Comparison of ENCODE assay signal across 15 mouse cellular contexts in genomic region chr12:70106508-70106907, GRCm38 (mm10). TPM values are rescaled to one million over a fixed set of nuclear protein-coding genes. Genes with fewer than 3 reads are reported as not detected.
DNase-seq lines count a peak whose midpoint lies in the region; ATAC-seq and TF ChIP-seq lines count a peak whose summit lies in the region.
"Had no signal": no experiment of that assay in that cellular context is flagged by ENCODE, and none has a peak within 500 bp of the region (broad histone marks: within the 10 kb centered on the region; RNA-seq: fewer than 3 reads in every experiment).

No protein-coding gene starts in this region.

- peak overlapping the region; percentile 52 for H3K27ac ChIP-seq in kidney, embryonic 15.5 days
- H3K27ac ChIP-seq in kidney, adult 2 months (ENCODE audit: insufficient read depth, low read depth, low read length), result no peak overlapping the region
- H3K27ac ChIP-seq in forebrain, postnatal 0 days (ENCODE audit: low read depth, low read length), result peak overlapping the region; percentile 62
- peak overlapping the region; percentile 39 for H3K27ac ChIP-seq in olfactory bulb, adult 2 months (ENCODE audit: insufficient read depth, low read depth, low read length)
- H3K27ac ChIP-seq: limb, embryonic 10.5 days had no signal

- H3K9ac ChIP-seq in kidney, embryonic 15.5 days, result no peak overlapping the region
- H3K9ac ChIP-seq in forebrain, postnatal 0 days, result no peak overlapping the region

- H3K9me3 ChIP-seq in kidney, embryonic 15.5 days (replicated peaks), result no peaks in the 10 kb centered on the region
- no peaks in the 10 kb centered on the region for H3K9me3 ChIP-seq in forebrain, postnatal 0 days (ENCODE audit: low read length)
- H3K9me3 ChIP-seq: limb, embryonic 10.5 days had no signal

- H3K27me3 ChIP-seq in kidney, embryonic 15.5 days, result no peaks in the 10 kb centered on the region
- no peaks in the 10 kb centered on the region for H3K27me3 ChIP-seq in kidney, adult 2 months (replicated peaks; ENCODE audit: control insufficient read depth, insufficient read depth, low read length)
- H3K27me3 ChIP-seq in forebrain, postnatal 0 days (ENCODE audit: insufficient read depth, low read length), result no peaks in the 10 kb centered on the region

- no peak for TF ChIP-seq POLR2A in kidney, adult 2 months (IDR thresholded peaks at IDR 0.05; ENCODE audit: low read depth, low read length)
- TF ChIP-seq POLR2A in brain, embryonic 14.5 days (IDR thresholded peaks at IDR 0.05; ENCODE audit: borderline replicate concordance, extremely low read depth, insufficient read depth, insufficient read length, poor library complexity, severe bottlenecking), result no peak
- no peak for TF ChIP-seq POLR2A in olfactory bulb, adult 2 months (IDR thresholded peaks at IDR 0.05; ENCODE audit: insufficient read depth, low read depth, low read length)

- no peak for DNase-seq in kidney, adult 2 months
- DNase-seq in brain, embryonic 14.5 days (ENCODE audit: low read depth), result peak; percentile 40
- DNase-seq in forebrain, postnatal 0 days, result no peak
- no peak for DNase-seq in right cerebral cortex, adult 18-20 months
- no peak for DNase-seq in urinary bladder, adult 2 months (ENCODE audit: low spot score)
- DNase-seq: cerebellum, adult 9-11 months; thymus, postnatal 14 days had no signal

- peaks cover 80% of the 10 kb centered on the region for H3K4me1 ChIP-seq in kidney, embryonic 15.5 days
- peaks cover 8% of the 10 kb centered on the region; the same call in 1 of the 2 replicates for H3K4me1 ChIP-seq in kidney, adult 2 months (ENCODE audit: control insufficient read depth, insufficient read depth, low read length)
- peaks cover 27% of the 10 kb centered on the region for H3K4me1 ChIP-seq in forebrain, postnatal 0 days (ENCODE audit: insufficient read depth)
- peaks cover 35% of the 10 kb centered on the region for H3K4me1 ChIP-seq in olfactory bulb, adult 2 months (ENCODE audit: control insufficient read depth, insufficient read depth, low read length)

- ATAC-seq in kidney, embryonic 15.5 days (replicated peaks; ENCODE audit: low FRiP score), result no peak
- ATAC-seq in forebrain, postnatal 0 days, result no peak

- 42% methylated on average over 9 of the region's 9 CpGs for WGBS in kidney, embryonic 15.5 days
- 61% methylated on average over 9 of the region's 9 CpGs for WGBS in kidney, adult 2 months
- 28% methylated on average over 9 of the region's 9 CpGs for WGBS in forebrain, postnatal 0 days
- WGBS in olfactory bulb, adult 2 months, result 23% methylated on average over 9 of the region's 9 CpGs

- H3K4me3 ChIP-seq in kidney, embryonic 15.5 days (replicated peaks), result no peak overlapping the region
- no peak overlapping the region for H3K4me3 ChIP-seq in kidney, adult 2 months (ENCODE audit: insufficient read depth, low read depth, low read length)
- peak overlapping the region; percentile 11; the same call in 1 of the 2 replicates for H3K4me3 ChIP-seq in forebrain, postnatal 0 days (ENCODE audit: low read depth, low read length)
- H3K4me3 ChIP-seq in olfactory bulb, adult 2 months (ENCODE audit: insufficient read depth, low read depth, low read length), result no peak overlapping the region
- H3K4me3 ChIP-seq: erythroblast, embryonic 14.5 days; limb, embryonic 10.5 days had no signal

- TF ChIP-seq CTCF in kidney, adult 2 months (conservative IDR thresholded peaks at IDR 0.05; ENCODE audit: insufficient read depth, insufficient read length, low read depth, low read length), result no peak
- TF ChIP-seq CTCF in brain, embryonic 14.5 days (IDR thresholded peaks at IDR 0.05; ENCODE audit: borderline replicate concordance, extremely low read depth, insufficient read depth, insufficient read length), result no peak
- TF ChIP-seq CTCF in forebrain, postnatal 0 days (IDR thresholded peaks at IDR 0.05; ENCODE audit: low read depth), result no peak
- no peak for TF ChIP-seq CTCF in olfactory bulb, adult 2 months (IDR thresholded peaks at IDR 0.05; ENCODE audit: insufficient read depth, low read depth, low read length)

- H3K4me2 ChIP-seq in kidney, embryonic 15.5 days, result no peak overlapping the region
- H3K4me2 ChIP-seq in forebrain, postnatal 0 days (ENCODE audit: low read depth), result peak overlapping the region; percentile 79

- H3K36me3 ChIP-seq in kidney, embryonic 15.5 days, result peaks cover 9% of the 10 kb centered on the region
- H3K36me3 ChIP-seq in kidney, adult 2 months (ENCODE audit: control insufficient read depth, insufficient read depth, low read length), result no peaks in the 10 kb centered on the region
- peaks cover 4% of the 10 kb centered on the region; the same call in 1 of the 2 replicates for H3K36me3 ChIP-seq in forebrain, postnatal 0 days (ENCODE audit: insufficient read depth)
- H3K36me3 ChIP-seq: limb, embryonic 10.5 days had no signal

RNA-seq across cellular contexts. Expression of gene Nin, which starts 7.0 kb away (rescaled TPM):
- 13.5 and 13.9 TPM in 2 replicates for polyA plus RNA-seq in kidney, embryonic 15.5 days (2015; fragmentation: Nextera tagmentation; extraction: Ambion mirVana)
- polyA plus RNA-seq in kidney, adult 2 months (2012; rRNA removed), result 4.9 and 5.2 TPM in 2 replicates
- polyA plus RNA-seq in brain, embryonic 14.5 days (2012; rRNA removed), result 23.8 and 29.7 TPM in 2 replicates
- 28.4 and 36.9 TPM in 2 replicates for total RNA-seq in forebrain, postnatal 0 days (2014; rRNA removed)
- polyA plus RNA-seq in forebrain, postnatal 0 days (2015; fragmentation: Nextera tagmentation; extraction: Ambion mirVana), result 5.6 and 8.5 TPM in 2 replicates
- 62.8 TPM in 1 of 2 replicates, not detected in the other for polyA plus RNA-seq in olfactory bulb, adult 2 months (2012; ENCODE audit: insufficient read depth, insufficient read length, low replicate concordance, missing spikeins)
- 9.5 and 12.5 TPM in 2 replicates for polyA plus RNA-seq in urinary bladder, adult 2 months (2012; rRNA removed)

RNA-seq across cellular contexts. Expression of gene Abhd12b, which starts 47.4 kb away (rescaled TPM):
- polyA plus RNA-seq in kidney, embryonic 15.5 days (2015; fragmentation: Nextera tagmentation; extraction: Ambion mirVana), result not detected in 2 replicates
- not detected in 2 replicates for polyA plus RNA-seq in kidney, adult 2 months (2012; rRNA removed)
- 0.18 and 0.34 TPM in 2 replicates for polyA plus RNA-seq in brain, embryonic 14.5 days (2012; rRNA removed)
- total RNA-seq in forebrain, postnatal 0 days (2014; rRNA removed), result 0.08 TPM in 1 of 2 replicates, not detected in the other
- 0.13 TPM in 1 of 2 replicates, not detected in the other for polyA plus RNA-seq in forebrain, postnatal 0 days (2015; fragmentation: Nextera tagmentation; extraction: Ambion mirVana)
- not detected in 2 replicates for polyA plus RNA-seq in olfactory bulb, adult 2 months (2012; ENCODE audit: insufficient read depth, insufficient read length, low replicate concordance, missing spikeins)
- polyA plus RNA-seq in urinary bladder, adult 2 months (2012; rRNA removed), result 0.01 and 0.03 TPM in 2 replicates
- total RNA-seq: heart, adult 18-20 months; hematopoietic stem cell, adult 5-6 weeks; megakaryocyte, adult 5-6 weeks had no signal
- polyA plus RNA-seq: erythroblast, embryonic 14.5 days; limb, embryonic 10.5 days; liver, embryonic 16.5 days had no signal
